Mouse (Mus musculus) olfactory bulb, adult 2 months (tissue): Measurements from ENCODE around the gene Prss38. TPM values are rescaled to one million over a fixed set of nuclear protein-coding genes. Genes with fewer than 3 reads are reported as not detected.
A peak's percentile ranks its signal among the peaks of the same experiment; 100 is the strongest.

Source experiments
- H3K27ac ChIP-seq: fragments of 200-500 bp; 2 replicates; pipeline ENCODE4 v1.5.1; 2012; ENCODE audit warnings: low read depth, low read length; ENCODE audit not compliant: insufficient read depth
- H3K4me1 ChIP-seq: fragments of 200-500 bp; 2 replicates; pipeline ENCODE4 v1.6.1; 2012; ENCODE audit warnings: low read length; ENCODE audit not compliant: control insufficient read depth, insufficient read depth
- H3K4me3 ChIP-seq: fragments of 200-500 bp; 2 replicates; pipeline ENCODE4 v1.5.1; 2012; ENCODE audit warnings: mild to moderate bottlenecking, low read depth, low read length, moderate library complexity; ENCODE audit not compliant: insufficient read depth
- CTCF ChIP-seq: fragments of 200-500 bp; IDR thresholded peaks from 2 replicates; pipeline ENCODE4 v1.5.1; 2012; ENCODE audit warnings: low read depth, mild to moderate bottlenecking, low read length, moderate library complexity; ENCODE audit not compliant: insufficient read depth
- POLR2A ChIP-seq: fragments of 200-500 bp; IDR thresholded peaks from 2 replicates; pipeline ENCODE4 v1.6.1; 2012; ENCODE audit warnings: mild to moderate bottlenecking, low read depth, low read length, moderate library complexity; ENCODE audit not compliant: insufficient read depth
- WGBS: fragments of 180-500 bp; shearing (Covaris S2); methylation state at CpG from one replicate; pipeline ENCODE4 v1.1.7; 2018; 5-methylcytosine and 5-hydroxymethylcytosine counted together
- polyA plus RNA-seq: library from polyadenylated mRNA; stranded (reverse); fragments of >200 nt; gene quantifications from 2 replicates; pipeline ENCODE4 v1.2.4, GENCODE M21; 2012; ENCODE audit warnings: low replicate concordance; ENCODE audit not compliant: missing spikeins, insufficient read depth, insufficient read length

Prss38 gene
- polyA plus RNA-seq, 1 experiment = not detected

DNA sequence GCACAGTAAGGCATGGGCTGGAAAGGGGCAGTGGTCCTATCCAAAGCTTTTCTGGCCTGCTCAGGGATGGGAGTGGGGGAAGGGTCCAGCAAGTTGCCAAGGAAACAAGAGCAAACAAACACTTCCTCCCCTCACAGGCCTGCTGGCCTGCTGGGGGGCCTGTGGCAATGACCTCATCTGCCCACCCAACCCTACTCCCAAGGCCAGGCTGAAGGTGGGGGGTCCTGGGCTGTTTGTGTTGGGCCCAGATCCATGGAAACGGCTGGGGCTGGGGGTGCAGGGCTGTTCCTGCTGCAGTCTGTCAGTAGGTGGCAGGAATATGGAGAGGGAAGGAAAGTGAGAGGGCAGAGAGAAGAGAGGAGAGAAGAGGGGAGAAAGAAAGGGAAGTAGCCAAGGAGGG is 39.1 kb downstream of the Prss38 start:
- WGBS = 26% methylated on average over 1 of the region's 1 CpGs
- no peak for TF ChIP-seq POLR2A
- no peak for TF ChIP-seq CTCF

DNA sequence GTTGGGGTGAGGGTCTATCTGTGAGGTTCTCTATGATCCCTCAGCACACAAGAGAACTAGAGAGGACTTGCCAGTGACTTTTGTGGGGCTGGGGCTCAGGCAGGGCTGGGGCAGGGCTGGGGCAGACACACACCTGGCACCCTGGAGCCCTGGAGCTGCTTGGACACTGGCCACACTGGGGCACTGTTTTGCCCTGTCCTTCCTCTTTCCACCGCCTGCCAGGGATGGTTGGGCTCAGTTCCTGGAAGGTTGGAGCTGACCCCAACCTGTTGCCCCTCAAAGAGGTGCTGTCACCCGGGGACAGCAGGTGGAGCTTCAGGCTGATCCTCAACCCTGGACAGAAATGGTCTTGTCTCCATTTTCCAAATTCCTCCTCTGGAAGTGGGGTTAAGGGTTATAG is 39.5 kb downstream of the Prss38 start:
- 81% methylated on average over 2 of the region's 2 CpGs for WGBS

More for the DNA sequence above, 39.1 kb downstream of the Prss38 start:
- Histone ChIP-seq H3K4me1 (peaks cover 16% of the 10 kb centered on the region), H3K4me3 (no peak overlapping the region), H3K27ac (no peak overlapping the region)

DNA sequence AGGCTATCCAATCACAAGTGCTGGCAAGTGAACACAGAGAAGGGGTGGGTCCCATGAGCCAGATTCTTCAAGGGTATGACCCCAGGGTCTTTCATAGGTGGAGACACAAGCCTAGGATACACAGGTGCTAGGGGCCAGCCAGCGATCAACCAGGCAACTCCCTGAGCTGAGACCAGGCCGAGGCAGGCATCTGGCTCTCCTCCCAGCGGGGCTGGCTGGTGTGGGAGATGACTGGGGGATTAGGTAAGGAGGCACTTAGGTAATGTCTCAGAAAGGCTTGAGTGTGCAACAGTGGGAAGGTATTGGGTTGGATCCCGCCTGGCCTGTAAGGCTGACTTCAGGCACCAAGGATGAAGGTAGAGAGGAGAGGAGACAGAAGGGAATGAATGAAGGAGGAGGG is 40.3 kb downstream of the Prss38 start:
- peaks cover 16% of the 10 kb centered on the region for H3K4me1 ChIP-seq
- no peak overlapping the region for H3K27ac ChIP-seq
- H3K4me3 ChIP-seq = no peak overlapping the region
- TF ChIP-seq POLR2A (no peak), CTCF (no peak)
- WGBS = 81% methylated on average over 4 of the region's 4 CpGs

More for the DNA sequence above, 39.5 kb downstream of the Prss38 start:
- no peak overlapping the region for H3K4me3 ChIP-seq
- H3K27ac ChIP-seq = no peak overlapping the region
- peaks cover 16% of the 10 kb centered on the region for H3K4me1 ChIP-seq
- TF ChIP-seq CTCF = no peak
- no peak for TF ChIP-seq POLR2A

- Histone ChIP-seq H3K4me1 (peaks cover 20% of the 10 kb centered on the region), H3K4me3 (no peak overlapping the region), H3K27ac (no peak overlapping the region)
- WGBS = 46% methylated on average over 9 of the region's 9 CpGs
- TF ChIP-seq CTCF = no peak
- TF ChIP-seq POLR2A = no peak
These were observed 42.5 kb downstream of the Prss38 start for GRCm38 (mm10) chr11:59332938-59333337.

- Histone ChIP-seq H3K4me1 (peaks cover 15% of the 10 kb centered on the region), H3K27ac (no peak overlapping the region), H3K4me3 (no peak overlapping the region)
- 87% methylated on average over 16 of the region's 16 CpGs for WGBS
- no peak for TF ChIP-seq POLR2A
- no peak for TF ChIP-seq CTCF
These were observed 44.1 kb downstream of the Prss38 start for GRCm38 (mm10) chr11:59331167-59331869.

DNA sequence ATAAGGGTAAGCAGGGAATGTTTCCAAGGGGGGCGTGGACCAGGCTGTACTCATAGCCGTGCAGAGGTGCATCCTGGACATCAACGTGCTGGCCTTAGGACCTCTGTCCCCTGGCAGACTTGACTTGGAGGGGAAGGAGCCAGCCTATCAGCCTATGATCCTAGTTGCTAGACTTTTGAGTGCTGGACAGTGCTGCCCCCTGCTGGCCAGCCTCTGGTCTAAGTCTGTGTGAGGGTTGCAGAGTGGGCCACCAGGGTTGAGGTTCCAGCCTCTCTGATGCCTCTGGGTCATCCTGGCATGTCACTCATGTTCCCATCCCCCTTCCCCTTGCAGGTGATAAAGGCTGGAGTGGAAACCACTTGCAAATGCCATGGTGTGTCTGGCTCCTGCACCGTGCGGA is 44.9 kb downstream of the Prss38 start:
- no peak overlapping the region for H3K4me3 ChIP-seq
- peak; percentile 59; the same call in 1 of the 2 replicates for TF ChIP-seq CTCF
- TF ChIP-seq POLR2A = no peak
- H3K27ac ChIP-seq = no peak overlapping the region
- H3K4me1 ChIP-seq = peaks cover 13% of the 10 kb centered on the region
- 53% methylated on average over 5 of the region's 5 CpGs for WGBS

GRCm38 (mm10) chr11:59329616-59330015 is 45.8 kb downstream of the Prss38 start:
- no peak overlapping the region for H3K4me3 ChIP-seq
- TF ChIP-seq POLR2A (no peak), CTCF (no peak)
- H3K4me1 ChIP-seq = peaks cover 13% of the 10 kb centered on the region
- H3K27ac ChIP-seq = no peak overlapping the region
- WGBS = 41% methylated on average over 6 of the region's 6 CpGs

- H3K4me1 ChIP-seq = peaks cover 7% of the 10 kb centered on the region
- H3K27ac ChIP-seq = no peak overlapping the region
- WGBS = 95% methylated on average over 18 of the region's 18 CpGs
- TF ChIP-seq CTCF (no peak), POLR2A (no peak)
- H3K4me3 ChIP-seq = no peak overlapping the region
These were observed 47.8 kb downstream of the Prss38 start for GRCm38 (mm10) chr11:59327625-59328024.

DNA sequence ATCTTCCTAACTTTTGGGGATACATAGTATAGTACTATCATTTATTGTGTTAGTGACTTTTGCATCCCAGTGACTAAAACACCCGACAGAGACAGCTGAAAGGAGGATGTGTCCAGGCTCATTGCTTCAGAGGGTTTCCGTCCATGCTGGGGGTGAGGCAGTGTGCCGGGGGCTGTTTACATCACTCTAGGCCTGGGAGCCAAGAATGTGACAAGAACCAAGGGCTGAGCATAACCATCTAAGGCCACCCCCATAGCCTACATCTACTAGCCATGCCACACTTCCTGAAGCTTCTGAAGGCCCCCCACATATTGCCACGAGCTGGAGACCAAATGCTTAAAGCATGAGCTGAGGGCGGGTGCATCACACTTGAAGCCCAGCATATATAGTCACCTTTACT is 50.7 kb downstream of the Prss38 start:
- Histone ChIP-seq H3K4me1 (peaks cover 4% of the 10 kb centered on the region), H3K27ac (no peak overlapping the region), H3K4me3 (no peak overlapping the region)
- no peak for TF ChIP-seq POLR2A
- TF ChIP-seq CTCF = no peak
- 67% methylated on average over 5 of the region's 5 CpGs for WGBS

GRCm38 (mm10) chr11:59322988-59323387 is 52.5 kb downstream of the Prss38 start:
- no peak overlapping the region for H3K27ac ChIP-seq
- WGBS = 65% methylated on average over 3 of the region's 3 CpGs
- H3K4me1 ChIP-seq = no peaks in the 10 kb centered on the region
- TF ChIP-seq CTCF (no peak), POLR2A (no peak)
- no peak overlapping the region for H3K4me3 ChIP-seq

Other genes starting within 250 kb of the Prss38 start
- gene Obscn, start 239.3 kb downstream of the Prss38 start, polyA plus RNA-seq = not detected in 2 replicates
- gene Iba57, start 211.9 kb downstream of the Prss38 start, polyA plus RNA-seq = not detected in 2 replicates
- not detected in 2 replicates for gene Gjc2, start 192.4 kb downstream of the Prss38 start, polyA plus RNA-seq
- gene Guk1, start 183.4 kb downstream of the Prss38 start, polyA plus RNA-seq = not detected in 2 replicates
- not detected in 2 replicates for gene Mrpl55, start 173.2 kb downstream of the Prss38 start, polyA plus RNA-seq
- not detected in 2 replicates for gene 2310033P09Rik, start 167.3 kb downstream of the Prss38 start, polyA plus RNA-seq
- gene Arf1, start 147.4 kb downstream of the Prss38 start, polyA plus RNA-seq = 324 and 570 TPM in 2 replicates
- gene Wnt3a, start 84.9 kb downstream of the Prss38 start, polyA plus RNA-seq = not detected in 2 replicates
- not detected in 2 replicates for gene Wnt9a, start 68.7 kb downstream of the Prss38 start, polyA plus RNA-seq
- not detected in 2 replicates for gene Jmjd4, start 74.4 kb upstream of the Prss38 start, polyA plus RNA-seq
- 397 TPM in 1 of 2 replicates, not detected in the other for gene Snap47, start 75.5 kb upstream of the Prss38 start, polyA plus RNA-seq
- gene Zfp867, start 96.8 kb upstream of the Prss38 start, polyA plus RNA-seq = not detected in 2 replicates
- not detected in 2 replicates for gene Zkscan17, start 151.1 kb upstream of the Prss38 start, polyA plus RNA-seq
- gene Nlrp3, start 165.9 kb upstream of the Prss38 start, polyA plus RNA-seq = not detected in 2 replicates
- not detected in 2 replicates for gene Olfr222, start 200.6 kb upstream of the Prss38 start, polyA plus RNA-seq
- not detected in 2 replicates for gene Olfr223, start 217.6 kb upstream of the Prss38 start, polyA plus RNA-seq